Mouse (Mus musculus) kidney, adult 8-10 months (tissue): ENCODE data around the gene C130074G19Rik.

Experiments used
- DNase-seq, 2 experiments: peaks; one replicate each; pipeline ENCODE4 v3.0.0; 2022

The C130074G19Rik gene

DNA sequence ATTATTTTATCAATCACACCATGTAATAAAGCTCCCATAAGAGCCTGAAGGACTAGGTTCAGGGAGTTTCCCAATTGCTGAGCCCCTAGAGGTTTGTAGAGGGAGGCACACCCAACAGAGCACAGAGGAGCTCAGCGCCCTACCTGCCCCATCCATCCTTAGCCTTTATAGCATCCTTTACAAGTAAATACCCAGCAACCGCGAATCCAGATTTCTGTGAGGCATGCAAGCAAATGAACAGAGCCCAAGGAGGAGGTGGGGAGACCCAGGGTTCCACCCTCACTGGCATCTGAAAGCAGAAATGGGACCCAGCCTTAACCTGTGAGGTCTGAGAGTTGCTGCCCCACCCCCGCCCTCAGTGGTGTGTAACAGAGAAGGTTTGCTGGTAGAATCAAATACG lies 46.7 kb downstream of the C130074G19Rik start:
- DNase-seq = no peak

DNA sequence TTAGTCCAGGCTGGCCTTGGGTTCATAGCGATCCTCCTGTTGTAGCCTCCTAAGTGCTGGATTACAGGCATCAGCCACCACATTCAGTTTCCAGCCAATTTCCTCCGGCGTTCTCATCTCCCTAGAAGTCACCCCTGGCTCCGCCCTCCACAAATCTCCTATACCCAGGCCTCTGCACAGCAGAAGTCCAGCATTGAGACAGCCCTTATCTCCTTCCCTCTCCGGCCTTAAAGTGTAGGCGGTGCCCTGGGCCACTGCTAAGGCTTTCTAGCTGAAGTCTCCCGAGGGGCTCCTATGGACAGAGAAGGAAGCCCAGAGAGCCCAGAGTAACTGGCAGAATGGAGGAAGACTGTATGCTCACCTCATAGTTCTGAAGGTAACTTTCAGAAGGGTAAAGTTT lies 49.5 kb downstream of the C130074G19Rik start:
- no peak for DNase-seq

DNA sequence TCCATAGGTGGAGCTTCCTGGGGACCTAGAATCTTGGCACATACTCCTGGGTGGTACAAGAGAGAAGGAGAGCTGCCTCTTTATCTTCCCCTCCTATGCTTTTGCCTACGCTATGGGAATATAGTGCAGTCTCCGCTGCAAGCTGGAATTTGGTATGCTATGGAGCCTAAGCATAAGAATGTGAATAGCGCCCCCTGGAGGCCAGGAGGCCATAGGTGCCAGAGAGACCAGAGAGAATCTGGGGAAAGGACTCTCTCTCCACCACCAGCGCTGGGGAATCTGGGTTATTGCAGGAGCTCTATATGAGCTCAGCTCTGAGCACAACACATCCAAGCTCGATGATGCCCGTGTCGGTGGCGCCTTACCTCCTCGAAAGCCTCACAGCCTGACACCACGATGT lies 50.8 kb downstream of the C130074G19Rik start:
- DNase-seq = no peak

DNA sequence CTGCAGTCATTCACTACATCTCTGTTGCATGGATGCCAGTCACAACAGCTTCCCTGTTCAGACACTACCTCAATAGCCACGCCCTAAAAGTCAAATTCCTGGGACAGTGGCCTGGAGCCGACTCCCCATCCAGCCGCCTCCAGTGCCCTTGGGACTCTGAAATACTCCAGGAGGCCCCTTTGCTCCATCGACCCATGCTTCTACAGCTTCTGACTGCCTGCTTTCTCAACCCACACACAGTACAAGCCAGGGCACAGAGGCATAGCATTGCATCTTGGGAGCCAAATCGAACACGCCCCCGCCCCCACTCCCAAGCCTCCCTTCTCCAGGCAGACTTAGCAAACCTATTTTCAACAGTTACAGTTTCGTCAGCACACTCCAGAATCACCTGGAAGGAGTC lies 53.1 kb downstream of the C130074G19Rik start:
- no peak for DNase-seq

DNA sequence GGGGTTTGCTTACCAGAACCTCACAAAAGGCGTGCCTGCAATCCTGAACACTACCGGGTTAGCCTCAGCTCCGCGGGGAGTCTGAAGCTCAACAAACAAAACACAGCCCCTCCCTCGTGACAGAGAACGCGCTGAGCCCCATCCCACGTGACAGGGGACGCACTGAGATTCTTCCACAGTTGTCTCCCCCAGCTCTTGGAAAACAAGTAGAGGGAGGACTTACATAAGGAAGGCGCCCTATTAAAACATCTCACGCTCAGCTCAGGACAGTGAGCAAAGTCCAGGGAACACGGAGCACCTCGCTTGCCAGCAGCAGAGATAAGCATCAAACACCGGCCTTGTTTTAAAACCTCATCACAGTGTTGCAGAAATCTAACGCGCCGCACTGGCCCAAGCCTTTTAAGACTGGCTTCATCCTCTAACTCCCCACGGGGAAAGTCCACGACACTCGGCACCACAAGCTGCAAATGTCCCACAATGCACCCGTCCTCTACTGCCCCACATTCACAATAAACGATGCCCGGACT lies 55.8 kb downstream of the C130074G19Rik start:
- peak; percentile 76 to 85 for DNase-seq

DNA sequence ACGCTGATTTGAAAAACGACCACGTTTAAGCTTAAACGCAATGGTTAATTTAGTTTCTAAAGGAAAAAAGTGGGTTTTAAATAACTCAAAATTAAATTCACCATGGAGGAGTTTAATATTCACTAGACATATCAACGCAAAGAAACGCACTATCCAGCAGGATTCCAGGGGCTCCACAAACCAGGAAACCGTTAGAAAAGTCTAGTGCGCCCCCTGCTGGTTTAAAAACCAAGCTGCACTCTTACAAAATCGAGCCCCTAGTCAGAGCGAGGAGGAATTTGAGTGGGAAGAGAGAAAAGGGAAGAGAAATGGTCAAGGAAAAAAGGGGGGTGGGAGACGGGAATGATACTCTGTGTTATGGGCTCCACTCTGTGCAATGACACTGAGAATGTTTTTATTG lies 57.9 kb downstream of the C130074G19Rik start:
- no peak for DNase-seq

DNA sequence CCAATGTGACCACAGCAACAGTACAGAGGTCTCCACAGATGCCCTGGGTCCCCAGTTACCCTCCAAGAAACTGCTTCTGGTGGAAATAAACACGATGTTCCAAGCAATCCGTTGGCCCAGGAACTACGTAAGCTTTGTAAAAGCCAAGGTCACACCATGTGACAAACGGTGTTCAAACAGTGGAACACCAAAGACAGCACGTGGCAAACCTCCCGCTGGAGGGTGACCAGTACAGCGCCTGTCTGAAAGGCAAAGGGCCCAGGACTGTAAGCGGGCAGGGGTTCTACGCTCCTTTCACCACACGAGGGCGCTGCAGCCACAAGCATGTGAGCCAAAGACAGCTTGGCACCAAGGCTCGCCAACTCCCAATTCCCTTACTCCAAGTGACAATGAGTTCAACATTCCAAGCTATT lies 58.6 kb downstream of the C130074G19Rik start:
- peak; percentile 93 to 96 for DNase-seq

DNA sequence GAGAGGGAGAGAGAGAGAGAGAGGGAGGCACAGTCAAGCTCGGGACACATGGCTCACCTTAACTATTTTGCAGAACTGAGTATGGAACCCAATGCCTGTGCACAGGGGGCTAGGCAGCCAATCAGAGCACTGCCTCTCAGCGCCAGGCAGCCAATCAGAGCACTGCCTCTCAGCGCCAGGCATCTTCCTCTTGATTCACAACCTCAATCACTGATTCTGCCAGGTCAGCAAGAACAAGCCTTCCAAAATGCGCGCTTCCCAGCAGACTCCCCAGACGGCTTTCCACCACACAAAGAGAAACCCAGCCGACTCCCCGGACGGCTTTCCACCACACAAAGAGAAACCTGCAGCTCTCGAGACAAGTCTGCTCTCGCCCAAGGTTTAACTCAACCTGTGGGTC lies 60.3 kb downstream of the C130074G19Rik start:
- no peak for DNase-seq
